Mouse (Mus musculus) brain, embryonic 18.5 days (tissue): ENCODE data around the gene Clasp1.

Experiments used
- DNase-seq: peaks from one replicate; pipeline ENCODE4 v3.0.0-alpha.2; 2012; ENCODE audit warnings: low read depth, low spot score

The Clasp1 gene

DNA sequence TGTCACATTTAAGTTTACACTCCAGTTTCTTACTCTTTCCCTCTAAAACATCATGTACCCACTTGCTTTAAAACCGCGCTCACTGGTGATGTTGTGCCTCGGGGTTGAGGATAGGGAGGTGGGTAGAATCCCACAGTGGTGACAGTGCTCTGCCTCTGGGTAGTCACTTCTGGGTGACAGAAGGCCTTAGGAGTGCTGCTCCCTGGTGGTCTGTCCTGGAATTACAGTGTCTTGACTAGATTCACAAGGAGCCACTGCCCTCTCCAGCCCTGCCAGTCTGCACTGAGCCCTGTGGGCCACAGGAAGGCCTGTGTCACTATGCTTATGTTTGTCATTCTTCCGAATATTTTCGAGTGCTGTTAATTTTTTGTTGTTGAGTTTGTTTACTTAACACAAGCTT, 109.5 kb downstream of the Clasp1 start:
- DNase-seq, result no peak

DNA sequence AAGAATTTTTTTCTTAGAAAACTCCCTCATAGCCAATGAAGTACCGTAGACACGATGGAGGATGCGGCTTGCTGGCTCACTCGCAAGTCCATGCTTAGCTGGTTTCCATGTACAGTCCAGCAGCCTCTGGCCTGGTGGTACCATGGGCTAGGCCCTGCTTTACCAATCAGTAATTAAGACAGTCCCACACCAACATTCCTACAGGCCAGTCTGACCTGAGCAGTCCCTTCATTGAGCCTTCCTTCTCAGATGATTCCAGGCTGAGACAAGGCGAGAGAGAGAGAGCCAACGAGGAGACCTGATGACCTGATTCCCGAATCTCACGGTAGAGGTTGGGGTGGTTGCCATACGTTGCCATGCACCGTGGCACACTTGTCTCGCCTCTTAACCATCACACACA, 111.7 kb downstream of the Clasp1 start:
- no peak for DNase-seq

DNA sequence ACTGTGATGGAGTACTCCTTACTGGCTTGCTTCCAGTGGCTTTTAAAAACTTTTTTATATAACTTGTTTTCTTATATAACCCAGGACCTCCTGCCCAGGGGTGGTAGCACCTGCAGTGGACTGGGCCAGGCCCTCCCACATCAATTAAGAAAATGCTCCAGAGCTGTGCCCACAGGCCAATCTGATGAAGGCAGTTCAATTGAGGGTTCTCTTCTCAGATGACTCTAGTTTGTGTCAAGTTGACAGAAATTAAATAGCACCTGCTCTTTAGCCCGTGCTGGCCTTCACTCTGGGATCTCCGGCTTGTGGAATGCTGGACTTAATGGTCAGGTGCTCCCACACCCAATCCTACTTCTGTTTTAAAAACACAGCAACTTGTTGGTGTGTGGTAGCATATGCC, 112.8 kb downstream of the Clasp1 start:
- DNase-seq, result no peak

DNA sequence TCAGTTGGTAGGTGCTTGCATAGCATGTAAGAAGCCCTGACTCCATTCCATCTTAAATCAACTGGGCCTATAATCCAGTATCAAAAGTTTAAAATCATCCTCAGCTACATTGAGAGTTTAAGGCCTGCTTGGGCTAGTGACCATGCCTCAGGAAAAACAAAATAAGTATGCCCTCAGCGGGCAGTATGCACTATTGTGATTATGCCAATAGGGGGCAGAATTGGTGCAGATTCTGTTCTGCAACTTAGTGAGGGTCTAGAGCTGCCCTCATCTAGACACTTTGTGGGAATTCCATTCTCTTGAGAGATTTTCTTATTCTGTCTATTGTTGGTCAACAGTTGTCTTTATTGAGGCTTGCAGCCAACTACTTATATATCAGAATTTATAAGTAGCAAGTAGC, 116.9 kb downstream of the Clasp1 start:
- DNase-seq, result no peak

DNA sequence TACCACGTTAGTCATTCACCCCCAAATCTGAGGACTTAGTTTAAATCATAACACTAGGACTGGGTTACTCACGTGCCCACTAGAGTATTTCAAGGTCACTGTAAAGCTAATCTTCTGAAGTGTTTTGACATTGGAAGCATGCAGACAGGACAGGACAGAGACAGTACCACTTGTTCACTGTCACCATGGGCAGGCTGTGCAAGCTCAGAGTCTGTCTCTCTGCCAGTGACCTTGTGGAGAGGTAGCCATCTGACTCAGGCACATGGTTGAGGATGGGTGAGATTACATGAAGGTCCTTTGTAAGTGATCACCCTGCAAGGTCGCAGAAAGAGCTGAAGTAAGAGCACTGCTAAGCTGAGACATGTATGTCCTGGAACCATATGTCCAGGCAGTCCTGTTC, 122.1 kb downstream of the Clasp1 start:
- DNase-seq, result no peak

DNA sequence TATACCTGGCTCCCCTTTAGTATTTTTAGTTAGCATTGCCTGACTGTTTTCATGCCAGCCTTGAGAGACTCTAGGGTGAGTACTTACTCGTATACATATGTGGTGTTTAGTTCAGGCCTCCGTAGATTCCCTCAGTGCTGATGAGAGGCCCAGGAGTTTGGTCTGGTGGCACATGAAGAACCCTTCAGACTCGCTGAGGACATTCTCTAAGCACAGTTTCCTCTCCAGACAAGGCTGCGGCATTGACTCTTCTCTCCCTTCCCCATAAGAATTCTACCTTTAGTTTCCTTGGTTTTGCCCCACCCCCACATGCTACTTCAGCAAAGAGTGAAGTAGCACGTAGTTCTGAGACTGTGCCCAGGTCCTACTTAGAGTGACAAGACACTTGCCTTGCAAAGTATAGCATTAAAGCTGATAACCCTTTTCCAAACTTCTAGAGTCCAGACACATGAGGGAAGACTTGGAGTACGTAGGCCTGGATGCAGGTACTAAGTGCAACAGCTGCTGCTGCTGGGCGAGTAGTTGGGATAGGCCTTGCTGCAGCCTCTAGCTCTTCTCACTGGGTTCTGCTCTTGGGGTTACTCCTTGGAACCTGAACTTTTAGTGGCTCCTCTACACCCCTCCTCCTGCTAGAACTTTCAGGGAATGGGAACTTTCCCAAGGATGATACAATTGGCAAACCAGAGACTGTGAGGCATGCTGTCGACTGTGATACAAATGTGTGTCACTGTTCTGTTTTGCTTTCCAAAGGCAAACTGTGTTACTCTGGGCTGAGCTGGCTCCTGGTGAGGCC, 123.1 kb downstream of the Clasp1 start:
- no peak for DNase-seq

DNA sequence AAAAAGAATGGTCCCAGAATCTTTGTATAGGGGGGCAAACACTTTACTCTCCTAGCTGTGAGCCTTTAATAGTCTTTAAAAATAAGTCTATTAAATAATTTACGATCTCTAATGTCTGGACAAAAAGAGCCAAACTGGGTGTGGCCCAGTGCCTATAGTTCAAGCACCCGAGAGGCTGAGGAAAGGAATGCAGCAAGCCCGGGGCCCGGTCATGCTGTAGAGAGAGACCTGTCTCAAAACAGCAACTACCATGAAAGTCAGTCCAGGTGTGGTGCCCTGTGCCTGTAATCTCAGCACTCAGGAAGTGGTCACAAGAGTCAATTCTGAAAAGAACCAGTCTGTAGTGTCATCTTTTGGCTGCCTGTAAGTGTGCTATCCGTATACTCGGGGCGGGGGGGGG, 127.4 kb downstream of the Clasp1 start:
- no peak for DNase-seq

DNA sequence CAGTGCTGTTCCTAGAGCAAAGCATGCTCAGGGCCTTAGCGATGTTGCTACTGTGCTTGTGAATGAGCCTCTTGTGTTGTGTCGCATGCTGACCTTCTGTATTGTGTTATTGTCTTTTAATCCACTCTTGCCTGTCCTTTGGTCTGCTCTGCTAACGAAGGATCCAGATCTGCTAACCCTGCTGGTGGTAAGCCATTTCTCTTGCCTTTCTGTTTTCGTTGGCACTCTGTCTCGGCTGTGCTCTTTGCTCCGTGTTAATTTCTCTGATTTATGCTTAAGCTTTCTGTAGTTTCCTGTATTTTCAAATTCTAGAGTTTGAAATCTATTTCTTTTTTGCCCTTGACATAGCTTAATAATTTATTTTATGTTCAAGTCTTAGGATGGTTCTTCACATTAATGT, 134.3 kb downstream of the Clasp1 start:
- DNase-seq, result no peak

DNA sequence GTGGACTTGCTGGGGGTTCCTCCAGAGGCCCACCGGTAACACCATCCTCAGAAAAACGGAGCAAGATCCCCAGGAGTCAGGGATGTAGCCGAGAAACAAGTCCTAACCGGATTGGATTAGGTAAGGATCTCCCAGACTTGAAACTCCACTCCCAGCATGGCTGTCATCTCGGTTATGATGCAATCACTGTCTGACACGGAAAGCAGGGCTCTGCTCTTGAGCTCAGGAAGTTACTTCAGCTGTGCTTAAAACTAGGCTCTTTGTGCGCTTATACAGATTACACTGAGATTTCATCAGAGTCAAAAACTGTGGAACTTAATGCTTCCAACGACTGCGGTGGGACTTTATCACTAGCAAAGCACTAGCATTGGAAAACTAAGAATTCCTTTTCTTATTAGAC, 136.5 kb downstream of the Clasp1 start:
- no peak for DNase-seq

DNA sequence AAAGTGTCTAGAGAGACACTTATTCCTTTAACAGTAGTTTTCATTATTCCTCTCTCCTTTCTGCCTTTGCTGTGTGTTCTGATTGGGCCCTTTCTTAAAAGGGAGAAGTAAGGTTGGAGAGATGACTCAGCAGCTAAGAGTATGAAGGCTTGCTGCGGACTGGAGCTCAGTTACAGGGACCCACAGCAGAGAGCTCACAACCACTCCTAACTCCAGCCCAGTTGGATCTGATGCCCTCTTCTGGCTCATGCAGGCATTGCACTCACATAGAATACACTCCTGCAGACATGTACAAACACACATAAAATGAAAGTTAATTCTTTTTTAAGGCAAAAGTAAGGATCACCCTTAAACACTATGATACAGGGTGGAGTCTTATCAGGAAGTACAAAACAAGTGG, 140.4 kb downstream of the Clasp1 start:
- no peak for DNase-seq

DNA sequence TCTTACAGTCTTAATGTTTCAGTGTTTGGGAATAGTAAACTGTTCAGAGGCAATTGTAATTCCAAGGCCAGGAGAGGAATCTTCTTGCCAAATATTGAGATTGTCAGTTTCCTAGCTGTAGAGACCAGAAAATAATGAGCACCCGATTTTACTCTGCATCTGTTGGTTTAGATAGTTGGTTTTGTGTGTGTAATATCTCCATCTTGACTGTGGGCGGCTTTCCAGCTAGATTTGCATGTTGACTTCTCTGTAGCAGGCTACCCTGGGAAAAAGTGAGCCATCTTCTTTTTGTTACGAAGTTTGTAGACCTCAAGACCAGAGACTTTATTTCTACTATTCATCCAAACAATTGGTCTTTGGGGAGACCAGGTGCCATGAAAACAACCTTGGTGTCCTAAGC, 142.4 kb downstream of the Clasp1 start:
- peak; percentile 3 for DNase-seq

DNA sequence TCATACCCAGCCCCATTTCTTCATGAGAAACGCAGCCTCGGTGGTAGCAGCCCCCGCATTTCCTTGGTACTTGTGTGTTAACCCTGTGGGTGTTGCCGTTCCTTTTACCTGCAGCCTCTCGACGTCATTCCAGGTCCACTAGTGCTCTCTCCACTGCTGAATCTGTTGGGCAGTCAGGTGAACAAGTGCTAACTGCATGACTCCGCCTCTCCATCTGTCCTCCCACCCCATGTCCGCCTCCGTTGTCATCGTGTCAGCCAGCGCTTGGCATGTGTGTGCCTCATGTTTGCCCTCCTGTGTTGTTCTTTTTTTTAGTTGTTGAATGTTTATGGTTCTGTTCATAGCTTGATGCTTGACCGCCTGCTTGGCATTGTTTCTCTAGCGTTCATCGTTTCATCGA, 147.2 kb downstream of the Clasp1 start:
- DNase-seq, result no peak

DNA sequence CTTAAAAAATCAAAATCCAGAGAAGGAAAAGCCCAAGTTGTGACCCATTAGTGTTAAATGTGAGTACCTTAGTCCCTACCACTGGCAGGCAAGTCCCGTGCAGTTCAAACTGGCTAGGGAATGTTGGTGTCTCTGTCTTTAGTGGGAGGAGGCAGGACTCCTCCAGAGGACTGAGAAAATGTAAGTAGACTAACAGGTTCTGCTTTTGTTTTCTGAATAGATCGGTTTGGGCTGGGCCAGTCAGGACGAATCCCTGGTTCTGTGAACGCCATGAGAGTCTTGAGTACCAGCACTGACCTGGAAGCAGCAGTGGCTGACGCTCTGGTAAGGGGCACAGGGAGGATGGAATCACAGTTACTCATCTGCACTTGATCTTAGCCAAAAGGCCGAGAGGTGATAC, 150.2 kb downstream of the Clasp1 start:
- DNase-seq, result no peak

DNA sequence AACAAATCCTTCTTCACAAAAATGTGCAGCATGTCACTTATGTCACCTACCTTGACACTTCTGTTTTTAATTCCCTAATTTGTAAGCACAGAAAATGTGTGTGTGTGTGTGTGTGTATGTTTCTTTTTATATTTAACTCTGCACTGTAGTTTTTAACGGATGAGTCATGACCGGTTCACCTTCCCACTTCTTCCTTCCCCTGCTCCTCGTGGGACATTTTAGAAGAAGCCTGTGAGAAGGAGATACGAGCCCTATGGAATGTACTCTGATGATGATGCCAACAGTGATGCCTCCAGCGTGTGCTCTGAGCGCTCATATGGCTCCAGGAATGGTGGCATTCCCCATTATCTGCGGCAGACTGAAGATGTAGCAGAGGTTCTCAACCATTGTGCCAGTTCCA, 154.0 kb downstream of the Clasp1 start:
- DNase-seq, result no peak

DNA sequence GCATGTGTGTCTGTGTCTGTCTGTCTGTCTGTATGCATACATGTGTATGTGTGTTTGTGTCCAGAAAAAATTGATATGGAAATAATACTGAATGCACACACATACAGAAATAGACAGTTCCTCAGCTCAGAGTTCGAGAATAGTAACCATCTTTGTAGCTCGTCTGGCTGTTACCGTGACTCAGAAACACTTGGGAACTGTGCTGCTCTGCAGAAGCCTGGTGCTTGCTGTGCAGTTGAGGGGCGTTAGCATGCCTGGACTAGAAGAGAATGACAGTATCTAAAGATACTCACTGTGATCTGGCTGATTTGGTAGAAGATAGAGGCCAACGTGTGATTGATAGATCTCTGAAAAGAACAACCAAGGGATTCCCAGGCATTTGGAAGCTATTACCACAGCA, 159.9 kb downstream of the Clasp1 start:
- DNase-seq, result no peak

DNA sequence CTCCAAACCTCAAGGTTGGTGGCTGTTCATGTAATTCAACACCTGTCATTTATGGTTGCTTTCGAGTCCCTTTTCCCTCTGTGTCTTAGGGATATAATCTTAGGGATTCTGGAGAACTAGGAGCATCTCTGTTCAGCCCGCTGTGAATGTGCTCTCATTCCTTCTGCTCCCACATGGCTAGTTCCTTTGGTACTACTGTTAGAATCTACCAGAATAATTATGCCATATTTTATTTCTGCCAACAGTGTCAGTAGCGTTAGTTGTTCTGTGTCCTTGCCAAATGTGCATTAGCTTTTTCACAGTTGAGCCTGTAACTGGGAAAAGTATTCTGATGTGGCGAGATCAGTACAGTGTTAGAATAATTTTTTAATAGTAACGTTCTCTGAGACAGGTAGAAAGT, 162.3 kb downstream of the Clasp1 start:
- DNase-seq, result no peak

DNA sequence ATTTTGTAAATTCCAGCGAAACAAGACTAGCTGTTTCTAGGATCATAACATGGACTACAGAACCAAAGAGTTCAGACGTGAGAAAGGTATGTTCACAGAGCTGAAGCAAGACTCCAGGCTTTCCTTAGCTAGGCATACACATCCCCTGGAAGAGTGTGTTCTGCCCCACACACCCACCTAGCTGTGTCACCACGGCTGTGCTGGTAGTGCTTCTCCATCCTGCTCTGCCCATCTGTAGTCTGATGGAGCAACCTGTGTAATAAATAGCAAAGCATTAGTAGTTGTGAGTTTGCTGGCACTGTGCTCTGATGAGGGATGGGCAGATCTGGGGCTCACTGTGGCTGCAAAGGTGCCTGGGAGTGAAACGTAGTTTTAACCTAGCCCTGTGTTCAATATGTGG, 163.2 kb downstream of the Clasp1 start:
- DNase-seq, result no peak

DNA sequence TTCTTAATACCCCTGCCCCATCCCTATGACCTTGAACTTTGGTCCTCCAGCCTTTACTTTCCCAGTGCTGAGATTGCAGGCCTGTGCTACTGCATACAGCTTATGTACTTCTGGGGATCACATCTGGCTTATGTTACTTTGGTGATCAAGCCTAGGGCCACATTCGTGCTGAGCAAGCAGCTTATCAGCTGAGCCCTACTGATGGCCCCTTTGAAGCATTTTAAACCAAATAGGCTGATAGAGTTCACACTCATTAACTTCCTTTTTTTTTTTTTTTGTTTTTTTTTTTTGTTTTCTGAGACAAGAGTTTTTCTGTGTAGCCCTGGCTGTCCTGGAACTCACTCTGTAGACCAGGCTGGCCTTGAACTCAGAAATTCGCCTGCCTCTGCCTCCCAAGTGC, 164.2 kb downstream of the Clasp1 start:
- no peak for DNase-seq

DNA sequence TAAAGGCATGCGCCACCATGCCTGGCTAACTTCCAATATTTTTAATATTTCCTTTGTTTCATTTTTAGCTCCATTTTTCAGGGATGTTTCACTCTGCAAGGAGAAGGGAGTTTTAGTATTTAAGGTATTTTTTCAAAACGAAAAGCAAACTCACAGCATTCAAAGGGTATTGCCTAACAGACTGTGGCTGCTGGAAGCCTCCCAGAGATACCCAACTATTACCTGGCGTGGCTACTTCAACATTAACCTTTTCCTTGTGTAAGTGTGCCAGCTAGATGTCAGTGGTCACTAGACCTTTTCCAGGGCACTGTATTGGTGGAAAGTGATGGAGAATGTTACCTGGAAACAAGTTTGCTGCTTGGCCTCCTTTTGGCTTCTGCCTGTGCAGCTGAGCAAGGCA, 164.6 kb downstream of the Clasp1 start:
- DNase-seq, result no peak

DNA sequence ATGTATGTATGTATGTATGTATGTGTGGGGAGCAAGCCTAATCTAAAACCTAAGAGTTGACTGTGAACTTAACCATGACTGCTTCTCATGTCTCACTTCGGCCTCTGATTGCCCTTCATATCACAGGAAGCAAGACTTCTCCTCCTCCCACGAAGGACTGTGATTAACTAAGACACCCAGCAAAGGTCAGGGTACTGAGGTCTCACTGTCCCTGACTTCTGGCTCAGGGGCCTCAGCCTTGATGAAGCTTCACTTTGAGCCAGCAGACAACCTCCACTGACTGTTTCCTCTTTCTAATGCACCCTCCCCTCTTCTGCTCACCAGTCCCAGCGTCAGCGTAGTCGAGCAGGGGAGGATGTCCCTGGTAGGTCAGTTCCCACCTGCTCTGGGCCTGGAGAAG, 166.1 kb downstream of the Clasp1 start:
- no peak for DNase-seq

DNA sequence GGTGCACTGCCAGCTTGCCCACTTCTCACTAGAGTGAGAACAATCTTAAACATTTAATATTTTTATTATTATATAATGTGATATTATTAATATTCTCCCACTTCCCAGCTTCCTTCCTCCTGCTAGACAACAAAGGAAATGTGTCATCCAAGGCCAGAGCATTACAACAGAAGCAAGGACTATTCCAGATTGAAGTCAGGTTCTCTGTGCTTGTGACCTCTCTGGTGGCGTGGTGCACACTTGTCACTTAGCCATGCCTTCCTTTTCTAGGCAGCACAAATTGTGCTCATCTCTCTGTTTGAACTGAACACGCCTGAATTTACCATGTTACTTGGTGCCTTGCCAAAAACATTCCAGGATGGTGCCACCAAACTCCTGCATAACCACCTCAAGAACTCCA, 170.9 kb downstream of the Clasp1 start:
- DNase-seq, result no peak

DNA sequence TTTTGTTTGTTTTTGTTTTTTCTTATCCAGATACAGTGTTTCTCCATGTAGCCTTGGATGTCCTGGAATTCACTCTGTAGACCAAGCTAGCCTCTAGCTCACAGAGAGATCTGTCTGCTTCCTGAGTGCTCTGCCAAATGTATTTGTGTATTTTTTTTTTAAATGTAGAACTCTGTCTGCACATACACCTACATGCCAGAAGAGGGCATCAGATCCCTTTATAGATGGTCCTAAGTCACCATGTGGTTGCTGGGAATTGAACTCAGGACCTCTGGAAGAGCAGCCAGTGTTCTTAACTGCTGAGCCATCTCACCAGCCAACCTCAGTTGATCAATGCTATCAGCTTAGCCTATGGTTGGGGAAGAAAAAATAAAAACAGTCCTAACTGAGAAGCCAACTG, 175.7 kb downstream of the Clasp1 start:
- DNase-seq, result no peak

DNA sequence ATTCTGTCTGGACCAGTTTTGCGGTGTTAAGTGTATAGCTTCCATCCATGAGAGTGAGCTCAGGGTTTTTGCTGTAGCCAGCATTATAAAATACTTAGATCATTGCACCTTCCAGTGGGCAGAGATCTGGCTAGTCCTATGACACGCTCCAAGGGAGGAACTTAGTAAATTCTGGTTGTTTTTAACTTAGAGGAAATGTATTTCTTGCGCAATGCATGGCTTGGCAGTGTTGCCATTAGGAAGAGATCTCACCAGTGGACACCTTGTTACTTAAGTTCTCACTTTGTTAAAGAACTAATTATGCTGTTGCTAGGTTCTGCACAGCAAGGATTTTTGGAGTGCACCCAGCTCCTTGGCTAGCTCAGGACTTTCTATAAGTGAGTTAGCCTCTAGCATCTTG, 178.8 kb downstream of the Clasp1 start:
- no peak for DNase-seq

DNA sequence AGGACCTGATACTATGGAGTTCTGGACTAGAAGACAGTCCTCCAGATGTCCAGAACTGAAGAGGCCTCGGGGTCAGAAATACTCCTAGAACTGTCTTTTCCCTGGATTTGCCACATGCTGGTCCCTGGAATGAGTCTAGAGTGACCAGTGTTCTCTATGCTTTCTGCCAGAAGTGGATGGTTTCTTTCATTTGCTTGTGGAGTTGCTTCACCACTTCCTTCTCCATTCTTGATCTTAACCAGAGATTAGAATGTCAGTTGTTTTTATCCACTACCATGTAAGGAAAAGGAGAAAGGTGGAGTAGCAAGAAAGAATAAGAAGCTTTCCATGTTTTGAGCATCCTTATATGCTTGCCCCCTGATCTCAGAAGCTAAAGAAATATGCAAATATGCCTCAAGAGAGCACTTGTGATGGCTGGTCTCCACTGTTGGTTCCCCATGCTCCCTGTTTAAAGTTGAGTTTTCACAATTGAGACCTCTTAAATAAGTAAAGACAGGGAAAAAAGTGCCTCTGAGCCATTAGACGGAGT, 191.4 kb downstream of the Clasp1 start:
- no peak for DNase-seq
